Mouse (Mus musculus): ENCODE data around the gene Tmem136. TPM values are rescaled to one million over a fixed set of nuclear protein-coding genes. Genes with fewer than 3 reads are reported as not detected.

Gene Tmem136
- total and polyA plus RNA-seq, 3 experiments: 5.7 to 7.4 (median 7.1) TPM

GRCm38 (mm10) chr9:43070566-43070965 lies 45.8 kb downstream of the Tmem136 start:
- intact Hi-C loops (cut with DNase I): no loop called here
- H3K4me1 ChIP-seq (ENCODE audit: control insufficient read depth, insufficient read depth, low read length): peaks cover 23% of the 10 kb centered on the region
- no peak overlapping the region for H3K27ac ChIP-seq
- peaks cover 10% of the 10 kb centered on the region for H3K79me2 ChIP-seq (replicated peaks; ENCODE audit: control insufficient read depth, insufficient read depth, low read length)
- no peak overlapping the region for H3K9ac ChIP-seq (ENCODE audit: low read depth, low read length)
- WGBS: 52% methylated on average over 4 of the region's 4 CpGs
- DNase-seq: no peak
- H3K4me3 ChIP-seq: no peak overlapping the region
- TF ChIP-seq CTCF (IDR thresholded peaks at IDR 0.05): no peak
- no peak for TF ChIP-seq POLR2A (IDR thresholded peaks at IDR 0.05; ENCODE audit: insufficient read depth, low read depth, low read length)
- TF ChIP-seq EP300 (IDR thresholded peaks at IDR 0.05; ENCODE audit: insufficient read depth, low read depth, low read length): no peak
- no peaks in the 10 kb centered on the region for H3K27me3 ChIP-seq (ENCODE audit: control insufficient read depth, insufficient read depth, low read length)
- H3K36me3 ChIP-seq (ENCODE audit: control insufficient read depth, insufficient read depth, low read length): peaks cover 34% of the 10 kb centered on the region

GRCm38 (mm10) chr9:43070153-43070552 lies 46.2 kb downstream of the Tmem136 start:
- 55% methylated on average over 2 of the region's 2 CpGs for WGBS
- Histone ChIP-seq H3K36me3 (ENCODE audit: control insufficient read depth, insufficient read depth, low read length) (peaks cover 33% of the 10 kb centered on the region), H3K27ac (no peak overlapping the region), H3K4me3 (no peak overlapping the region), H3K4me1 (ENCODE audit: control insufficient read depth, insufficient read depth, low read length) (peaks cover 20% of the 10 kb centered on the region), H3K27me3 (ENCODE audit: control insufficient read depth, insufficient read depth, low read length) (no peaks in the 10 kb centered on the region), H3K9ac (ENCODE audit: low read depth, low read length) (no peak overlapping the region), H3K79me2 (replicated peaks; ENCODE audit: control insufficient read depth, insufficient read depth, low read length) (peaks cover 9% of the 10 kb centered on the region)
- no peak for TF ChIP-seq CTCF (IDR thresholded peaks at IDR 0.05)
- TF ChIP-seq EP300 (IDR thresholded peaks at IDR 0.05; ENCODE audit: insufficient read depth, low read depth, low read length): no peak
- TF ChIP-seq POLR2A (IDR thresholded peaks at IDR 0.05; ENCODE audit: insufficient read depth, low read depth, low read length): no peak
- no peak for DNase-seq
- intact Hi-C loops (cut with DNase I): no loop called here

GRCm38 (mm10) chr9:43067896-43068295 lies 48.5 kb downstream of the Tmem136 start:
- peaks cover 10% of the 10 kb centered on the region for H3K79me2 ChIP-seq (replicated peaks; ENCODE audit: control insufficient read depth, insufficient read depth, low read length)
- no peak overlapping the region for H3K27ac ChIP-seq
- H3K4me1 ChIP-seq (ENCODE audit: control insufficient read depth, insufficient read depth, low read length): peaks cover 21% of the 10 kb centered on the region
- WGBS: 43% methylated on average over 3 of the region's 3 CpGs
- intact Hi-C loops (cut with DNase I): no loop called here
- H3K27me3 ChIP-seq (ENCODE audit: control insufficient read depth, insufficient read depth, low read length): no peaks in the 10 kb centered on the region
- no peak for DNase-seq
- peaks cover 35% of the 10 kb centered on the region for H3K36me3 ChIP-seq (ENCODE audit: control insufficient read depth, insufficient read depth, low read length)
- TF ChIP-seq EP300 (IDR thresholded peaks at IDR 0.05; ENCODE audit: insufficient read depth, low read depth, low read length) (no peak), CTCF (IDR thresholded peaks at IDR 0.05) (no peak), POLR2A (IDR thresholded peaks at IDR 0.05; ENCODE audit: insufficient read depth, low read depth, low read length) (no peak)
- no peak overlapping the region for H3K9ac ChIP-seq (ENCODE audit: low read depth, low read length)
- H3K4me3 ChIP-seq: no peak overlapping the region

- 70% methylated on average over 4 of the region's 4 CpGs for WGBS
- H3K4me3 ChIP-seq: no peak overlapping the region
- H3K4me1 ChIP-seq (ENCODE audit: control insufficient read depth, insufficient read depth, low read length): peaks cover 22% of the 10 kb centered on the region
- H3K27me3 ChIP-seq (ENCODE audit: control insufficient read depth, insufficient read depth, low read length): no peaks in the 10 kb centered on the region
- TF ChIP-seq POLR2A (IDR thresholded peaks at IDR 0.05; ENCODE audit: insufficient read depth, low read depth, low read length) (no peak), EP300 (IDR thresholded peaks at IDR 0.05; ENCODE audit: insufficient read depth, low read depth, low read length) (no peak), CTCF (IDR thresholded peaks at IDR 0.05) (no peak)
- H3K36me3 ChIP-seq (ENCODE audit: control insufficient read depth, insufficient read depth, low read length): peaks cover 31% of the 10 kb centered on the region
- H3K9ac ChIP-seq (ENCODE audit: low read depth, low read length): no peak overlapping the region
- no peak overlapping the region for H3K27ac ChIP-seq
- intact Hi-C loops (cut with DNase I): no loop called here
- peaks cover 10% of the 10 kb centered on the region for H3K79me2 ChIP-seq (replicated peaks; ENCODE audit: control insufficient read depth, insufficient read depth, low read length)
- DNase-seq: no peak
Observed at GRCm38 (mm10) chr9:43065231-43065630, 51.1 kb downstream of the Tmem136 start.

GRCm38 (mm10) chr9:43061545-43061944 lies 54.8 kb downstream of the Tmem136 start:
- no peak for DNase-seq
- Histone ChIP-seq H3K27ac (no peak overlapping the region), H3K9ac (ENCODE audit: low read depth, low read length) (no peak overlapping the region), H3K36me3 (ENCODE audit: control insufficient read depth, insufficient read depth, low read length) (peaks cover 16% of the 10 kb centered on the region), H3K79me2 (replicated peaks; ENCODE audit: control insufficient read depth, insufficient read depth, low read length) (peaks cover 6% of the 10 kb centered on the region), H3K4me3 (no peak overlapping the region), H3K4me1 (ENCODE audit: control insufficient read depth, insufficient read depth, low read length) (peaks cover 12% of the 10 kb centered on the region), H3K27me3 (ENCODE audit: control insufficient read depth, insufficient read depth, low read length) (no peaks in the 10 kb centered on the region)
- no peak for TF ChIP-seq CTCF (IDR thresholded peaks at IDR 0.05)
- no peak for TF ChIP-seq POLR2A (IDR thresholded peaks at IDR 0.05; ENCODE audit: insufficient read depth, low read depth, low read length)
- TF ChIP-seq EP300 (IDR thresholded peaks at IDR 0.05; ENCODE audit: insufficient read depth, low read depth, low read length): no peak
- intact Hi-C loops (cut with DNase I): no loop called here
- 22% methylated on average over 1 of the region's 1 CpGs for whole genome bisulfite sequencing

Other genes with a start within 250 kb of the Tmem136 start
- gene Grik4, start 172.1 kb downstream of the Tmem136 start, total RNA-seq (2021): under 1 TPM in 1 of 2 experiments, not detected in 1; 0.09 TPM
- gene Grik4, start 172.1 kb downstream of the Tmem136 start, polyA plus RNA-seq (2012; rRNA removed): 0.02 and 0.09 TPM in 2 replicates
- gene Arhgef12, start 9.3 kb downstream of the Tmem136 start, total RNA-seq (2021): 100 to 1,000 TPM; 136 to 150 TPM
- 34.8 and 66.4 TPM in 2 replicates for gene Arhgef12, start 9.3 kb downstream of the Tmem136 start, polyA plus RNA-seq (2012; rRNA removed)
- gene Pou2f3, start 93.8 kb upstream of the Tmem136 start, total RNA-seq (2021): not detected
- 0.14 and 0.23 TPM in 2 replicates for gene Pou2f3, start 93.8 kb upstream of the Tmem136 start, polyA plus RNA-seq (2012; rRNA removed)
- gene Oaf, start 123.3 kb upstream of the Tmem136 start, total RNA-seq (2021): 10 to 100 TPM in 1 of 2 experiments, 1 to 10 TPM in 1; 6.8 to 11.8 TPM
- 15.1 and 24.0 TPM in 2 replicates for gene Oaf, start 123.3 kb upstream of the Tmem136 start, polyA plus RNA-seq (2012; rRNA removed)
- gene Trim29, start 194.3 kb upstream of the Tmem136 start, total RNA-seq (2021): under 1 TPM; 0.08 to 0.11 TPM
- 0.33 TPM in 1 of 2 replicates, not detected in the other for gene Trim29, start 194.3 kb upstream of the Tmem136 start, polyA plus RNA-seq (2012; rRNA removed)

All from heart, adult 2 months (tissue).